Mouse (Mus musculus) frontal cortex, postnatal 10 days (tissue): ENCODE measurements around the gene Fnbp1l.

Experiments used
- DNase-seq, 2 experiments: peaks; one replicate each; pipeline ENCODE4 v3.0.0; 2022; ENCODE audit warnings: low spot score in 2 of 2, mixed read lengths in 1 of 2

Fnbp1l gene

GRCm38 (mm10) chr3:122494764-122495163, 124.8 kb downstream of the Fnbp1l start:
- DNase-seq = no peak

- no peak for DNase-seq
These were observed 126.5 kb downstream of the Fnbp1l start for GRCm38 (mm10) chr3:122492872-122493615.

GRCm38 (mm10) chr3:122492006-122492405, 127.5 kb downstream of the Fnbp1l start:
- DNase-seq = no peak

- no peak for DNase-seq
These were observed 128.9 kb downstream of the Fnbp1l start for GRCm38 (mm10) chr3:122490574-122490973.
